Mouse (Mus musculus): ENCODE measurements around the gene Mrm2. TPM values are rescaled to one million over a fixed set of nuclear protein-coding genes. Genes with fewer than 3 reads are reported as not detected.

Gene Mrm2
- total RNA-seq, 2 experiments from 2014 or later = 9.5 to 12.2 TPM

DNA sequence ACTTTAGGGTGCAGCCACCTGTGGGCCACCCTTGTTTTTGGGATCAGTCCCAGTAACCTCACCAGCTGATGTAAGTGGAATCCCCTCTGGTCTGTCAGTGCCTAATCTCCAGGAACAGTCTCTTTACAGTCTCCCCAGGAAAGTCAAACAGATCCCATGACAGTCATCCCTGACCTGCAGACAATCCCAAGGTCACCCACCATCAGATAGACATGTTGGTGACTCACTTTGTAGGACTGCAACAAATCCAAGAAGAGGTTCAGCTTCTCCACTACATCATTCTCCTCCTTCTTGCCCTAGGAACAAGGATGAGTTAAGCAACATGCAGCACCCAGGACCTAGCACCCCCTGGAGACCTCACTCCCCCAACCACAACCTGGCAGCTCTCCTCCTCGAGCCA lies 14.4 kb upstream of the Mrm2 start:
- no peak for DNase-seq (ENCODE audit: low spot score in 2 of 2)

DNA sequence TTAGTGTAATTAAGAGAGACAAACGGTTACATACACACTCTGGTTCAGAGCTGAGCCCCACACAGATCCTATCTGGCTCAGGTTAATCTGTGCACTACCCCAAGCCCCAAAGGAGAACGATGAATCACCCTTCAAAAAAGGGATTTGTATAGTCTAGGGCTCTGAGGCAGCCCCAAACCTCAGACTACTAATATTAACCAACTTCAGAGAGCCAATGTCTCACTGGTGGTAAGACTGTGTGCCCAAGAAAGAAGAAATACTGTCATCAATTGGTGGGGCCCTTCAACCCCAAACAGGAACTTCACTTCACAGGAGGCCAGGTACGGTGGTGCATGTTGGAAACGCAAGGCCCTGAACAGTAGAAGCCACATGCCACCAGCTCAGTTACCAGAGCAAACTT lies 13.5 kb upstream of the Mrm2 start:
- no peak for DNase-seq (ENCODE audit: low spot score in 2 of 2)

- DNase-seq (ENCODE audit: low spot score in 2 of 2) = no peak
Measured at GRCm38 (mm10) chr5:140342880-140343279, 11.2 kb upstream of the Mrm2 start.

GRCm38 (mm10) chr5:140339836-140340235 lies 8.1 kb upstream of the Mrm2 start:
- DNase-seq (ENCODE audit: low spot score in 2 of 2) = no peak

DNA sequence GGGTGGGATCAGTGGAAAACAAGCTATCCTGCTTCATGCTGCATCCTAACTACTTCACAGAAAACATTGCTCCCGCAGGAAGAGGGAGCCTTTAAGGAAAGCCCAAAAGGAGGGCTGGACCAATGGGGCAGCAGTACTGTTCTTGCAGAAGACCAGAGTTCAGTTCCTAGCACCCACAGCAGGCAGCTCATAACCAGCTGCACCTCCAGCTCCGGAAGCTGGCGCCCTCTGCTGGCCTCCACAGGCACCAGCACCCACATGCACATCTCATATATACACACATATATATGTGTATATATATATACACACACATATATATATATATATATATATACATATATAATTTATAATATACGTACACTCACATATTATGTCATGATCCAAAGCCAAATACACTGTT lies 7.1 kb upstream of the Mrm2 start:
- DNase-seq (ENCODE audit: low spot score in 2 of 2) = no peak

DNA sequence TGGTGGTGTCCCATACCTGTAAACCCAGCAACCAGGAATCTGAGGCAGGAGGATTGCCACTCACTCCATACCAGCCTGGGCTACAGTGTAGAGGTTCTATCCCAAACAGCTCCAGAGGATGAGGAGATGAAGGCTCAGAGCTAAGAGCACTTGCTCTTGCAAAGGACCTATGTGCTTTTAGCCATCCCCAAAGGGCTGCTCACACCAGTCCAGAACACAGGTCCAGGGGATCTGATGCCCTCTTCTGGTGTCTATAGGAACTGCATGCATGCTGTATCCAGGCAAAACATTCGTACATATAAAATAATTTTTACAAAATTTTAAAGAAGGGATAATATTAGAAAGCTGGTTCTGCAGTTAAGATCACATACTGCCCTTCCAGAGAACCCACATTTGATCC lies 5.0 kb upstream of the Mrm2 start:
- peak; percentile 7 to 25 for DNase-seq (ENCODE audit: low spot score in 2 of 2)

DNA sequence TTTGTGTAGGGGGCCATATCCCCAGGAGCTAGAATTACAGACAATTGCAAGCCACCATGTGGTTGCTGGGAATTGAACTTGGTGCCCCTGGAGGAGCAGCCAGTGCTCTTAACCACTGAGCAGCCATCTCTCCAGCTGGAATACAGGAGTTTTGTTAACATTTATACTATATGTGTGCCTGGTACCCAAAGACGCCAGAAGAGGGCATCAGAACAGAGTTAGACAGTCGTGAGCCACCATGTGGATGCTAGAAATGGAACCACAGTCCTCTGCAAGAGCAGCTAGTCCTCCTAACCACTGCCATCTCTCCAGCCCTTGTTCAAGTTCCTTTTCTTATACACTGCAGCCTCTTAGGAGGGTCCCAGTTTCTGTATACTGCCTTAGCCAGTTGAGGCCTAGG lies 1.9 kb upstream of the Mrm2 start:
- no peak for DNase-seq (ENCODE audit: low spot score in 2 of 2)

GRCm38 (mm10) chr5:140332519-140332918 lies 821 bp upstream of the Mrm2 start:
- no peak for DNase-seq (ENCODE audit: low spot score in 2 of 2)

GRCm38 (mm10) chr5:140324058-140324457 lies 7.6 kb downstream of the Mrm2 start:
- no peak for DNase-seq (ENCODE audit: low spot score in 2 of 2)

DNA sequence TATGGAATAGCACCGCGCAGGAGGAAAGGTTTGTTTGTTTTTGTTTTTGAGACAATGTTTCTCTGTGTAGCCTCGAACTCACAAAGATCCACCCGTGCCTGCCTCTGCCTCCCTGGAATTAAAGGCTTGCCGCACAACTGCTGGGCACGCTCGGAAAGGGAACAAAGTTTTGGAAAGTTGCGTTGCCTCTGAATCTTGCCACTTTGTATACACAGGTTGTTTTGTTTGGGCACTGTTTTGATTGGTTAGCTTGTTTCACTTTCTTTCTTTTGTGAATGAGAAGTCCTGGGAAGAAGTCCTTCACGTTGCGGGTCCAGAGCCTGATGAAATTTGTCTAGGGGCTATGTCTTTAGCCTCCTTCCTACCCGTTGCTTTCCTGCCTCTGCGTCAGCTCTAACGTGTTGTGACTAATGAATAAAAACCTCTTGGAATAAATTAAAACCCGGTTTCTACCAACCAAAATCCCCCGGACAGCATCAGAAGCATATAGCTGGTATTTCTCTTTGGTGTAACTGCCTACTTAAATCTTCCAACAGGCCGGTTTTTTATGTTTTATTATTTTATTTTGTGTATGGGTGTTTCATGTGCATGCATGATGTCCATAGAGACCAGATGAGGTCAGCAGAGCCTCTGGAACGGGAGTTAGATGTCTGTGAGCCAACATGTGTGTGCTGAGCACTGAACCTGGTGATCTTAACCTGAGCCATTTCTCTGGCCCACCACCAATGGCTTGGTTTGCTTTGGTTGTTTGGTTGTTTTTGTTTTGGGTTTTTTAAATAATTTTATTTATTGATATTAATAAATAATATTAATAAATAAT lies 9.7 kb downstream of the Mrm2 start:
- no peak for DNase-seq (ENCODE audit: low spot score in 2 of 2)

DNA sequence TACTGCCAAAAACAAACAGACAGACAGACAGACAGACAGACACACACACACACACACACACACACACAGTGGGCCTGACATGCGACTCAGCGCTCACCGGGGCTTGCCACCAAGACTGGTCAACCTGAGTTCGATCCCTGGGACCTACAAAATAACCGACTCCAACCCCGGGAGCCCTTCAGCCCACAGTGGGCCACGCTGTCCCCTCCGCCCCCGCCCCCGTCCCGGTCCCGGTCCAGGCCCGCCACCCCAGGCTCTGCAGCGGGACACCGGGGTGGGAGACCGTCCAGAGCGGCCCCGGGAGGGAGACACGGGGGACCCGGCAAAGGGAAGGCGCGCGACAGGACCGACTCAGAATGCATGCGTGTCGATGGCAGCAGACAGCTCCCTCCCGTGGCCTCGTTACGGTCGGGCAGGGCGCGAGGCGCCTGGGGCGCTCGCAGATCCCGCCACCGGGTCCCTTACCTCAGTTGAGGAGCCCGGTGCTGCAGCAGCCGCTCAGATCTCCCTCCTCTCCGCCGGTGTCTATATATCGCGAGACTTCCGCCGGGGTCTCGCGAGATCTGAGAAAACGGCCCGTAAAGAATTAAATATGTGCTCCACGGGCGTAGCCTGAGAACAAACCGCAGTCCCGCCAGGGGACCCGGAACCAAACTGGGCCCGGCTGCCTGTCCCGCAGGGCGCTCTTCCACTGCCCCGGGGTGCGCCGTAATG lies 10.5 kb downstream of the Mrm2 start, which contains the start of the genes Mad1l1 and Nudt1:
Gene Mad1l1 (minus strand): TSS at position 511 of the 714 bp plus-strand sequence.
Gene Nudt1 (plus strand): TSS at position 615 of the 714 bp plus-strand sequence.
- peak; percentile 88 to 91 for DNase-seq (ENCODE audit: low spot score in 2 of 2)

GRCm38 (mm10) chr5:140316716-140317115 lies 15.0 kb downstream of the Mrm2 start:
- DNase-seq (ENCODE audit: low spot score in 2 of 2) = no peak

GRCm38 (mm10) chr5:140307602-140308001 lies 24.1 kb downstream of the Mrm2 start:
- DNase-seq (ENCODE audit: low spot score in 2 of 2) = no peak

DNA sequence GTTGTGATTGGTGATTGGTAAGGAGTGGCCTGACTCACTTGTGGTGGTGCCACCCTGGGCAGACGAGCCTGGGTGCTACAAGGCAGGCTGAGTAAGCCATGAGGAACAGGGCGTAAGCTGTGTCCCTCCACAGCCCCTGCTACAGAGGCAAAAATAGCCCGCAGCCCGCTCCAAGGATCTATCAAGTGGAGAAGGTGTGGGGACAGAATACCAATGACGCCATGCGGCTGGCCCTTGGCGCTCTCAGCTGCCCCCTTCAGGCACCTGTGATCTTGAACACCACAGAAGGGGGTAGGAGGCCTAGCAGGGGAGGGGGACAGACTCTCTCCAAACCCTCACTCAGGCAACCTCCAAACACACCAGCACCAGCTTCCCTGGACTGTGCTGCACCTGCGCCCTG lies 25.7 kb downstream of the Mrm2 start:
- DNase-seq (ENCODE audit: low spot score in 2 of 2) = no peak

GRCm38 (mm10) chr5:140298291-140298690 lies 33.4 kb downstream of the Mrm2 start:
- no peak for DNase-seq (ENCODE audit: low spot score in 2 of 2)

DNA sequence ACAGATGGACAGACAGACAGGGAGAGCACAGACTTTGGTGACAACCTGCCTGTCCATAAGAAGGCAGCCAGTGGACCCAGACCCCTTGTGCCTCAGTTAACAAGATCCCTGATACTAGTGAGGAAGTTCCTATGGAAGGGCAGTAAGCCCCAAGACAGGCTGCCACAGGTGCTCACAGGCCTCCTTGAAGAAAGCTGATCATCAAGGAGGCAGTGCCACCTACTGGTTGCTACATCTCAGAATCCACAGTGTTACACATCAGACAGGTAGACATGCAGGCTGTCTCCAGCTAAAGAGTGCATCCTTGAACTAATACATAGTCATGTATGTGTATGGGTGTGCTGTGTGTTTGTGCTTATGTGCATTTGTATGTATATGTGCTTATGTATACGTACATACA lies 39.5 kb downstream of the Mrm2 start:
- peak; percentile 74 to 75 for DNase-seq (ENCODE audit: low spot score in 2 of 2)

DNA sequence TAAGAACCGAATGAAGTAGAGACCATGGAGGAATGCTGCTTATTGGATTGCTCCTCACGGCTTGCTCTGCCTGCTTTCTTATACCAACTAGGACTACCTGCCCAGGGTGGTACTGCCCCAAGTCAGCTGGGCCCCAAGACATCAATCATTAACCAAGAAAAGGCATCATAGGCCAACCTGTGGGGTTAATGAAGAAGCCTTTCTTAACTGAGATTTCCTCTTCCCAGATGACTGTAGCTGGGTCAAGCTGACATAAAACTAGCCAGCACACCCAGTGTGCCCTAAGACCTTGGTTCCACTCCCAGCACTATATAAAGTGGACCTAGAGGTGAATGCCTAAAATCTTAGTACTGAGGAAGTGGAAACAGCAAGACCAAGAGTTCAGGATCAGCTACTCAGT lies 42.5 kb downstream of the Mrm2 start:
- DNase-seq (ENCODE audit: low spot score in 2 of 2) = no peak

- no peak for DNase-seq (ENCODE audit: low spot score in 2 of 2)
Measured at GRCm38 (mm10) chr5:140288287-140288686, 43.4 kb downstream of the Mrm2 start.

GRCm38 (mm10) chr5:140284761-140285160 lies 46.9 kb downstream of the Mrm2 start:
- peak in 1 of 2 experiments; percentile 37 for DNase-seq (ENCODE audit: low spot score in 2 of 2)

DNA sequence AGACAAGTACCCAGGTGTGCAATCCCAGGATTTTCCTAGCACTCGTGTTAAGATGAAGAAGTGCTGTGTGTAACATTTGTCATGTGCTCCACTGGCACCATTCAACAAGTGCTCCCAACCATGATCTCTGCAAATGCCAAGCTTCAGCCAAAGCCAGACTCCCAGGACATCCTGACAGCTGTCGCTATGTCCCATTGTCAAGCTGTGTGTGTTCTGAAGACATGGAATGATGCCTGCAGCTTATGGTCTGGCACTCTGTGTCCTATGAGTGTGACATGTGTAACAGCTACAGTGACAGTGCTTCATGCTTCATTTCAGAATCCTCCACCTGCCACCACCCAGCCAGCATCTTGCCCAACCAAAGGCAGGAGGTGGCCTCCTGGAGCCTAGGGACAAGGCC lies 47.7 kb downstream of the Mrm2 start:
- no peak for DNase-seq (ENCODE audit: low spot score in 2 of 2)

GRCm38 (mm10) chr5:140282900-140283299 lies 48.8 kb downstream of the Mrm2 start:
- DNase-seq (ENCODE audit: low spot score in 2 of 2) = no peak

DNA sequence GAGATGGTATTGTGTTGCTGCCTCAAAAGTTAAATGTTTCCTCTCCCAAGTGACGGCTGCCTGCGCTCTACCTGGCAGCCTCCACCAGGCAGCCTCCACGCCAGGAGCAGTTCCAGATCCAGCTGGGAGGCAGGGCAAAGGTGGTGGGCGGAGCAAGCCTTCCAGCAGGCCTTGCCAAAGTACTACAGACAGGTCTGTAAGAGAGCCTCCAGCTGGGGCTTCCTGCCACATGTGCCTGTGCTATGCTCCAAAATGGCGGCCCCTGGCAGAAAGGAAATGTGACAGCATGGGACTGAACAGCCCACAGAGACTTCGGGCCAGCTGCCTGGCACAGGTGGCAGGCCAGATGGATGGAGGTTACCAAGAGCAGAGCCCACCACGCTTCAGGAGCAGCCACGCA lies 49.3 kb downstream of the Mrm2 start:
- DNase-seq (ENCODE audit: low spot score in 2 of 2) = no peak
